Mouse (Mus musculus) ES-E14 (cell line): ENCODE measurements at regions not wholly inside any gene's neighbourhood (a gene's known extent, or its start where the extent isn't known, plus 50 kb on each side); places are given as distances from the start of the nearest gene placed in this dataset.

Experiments used
- DNase-seq: peaks from one replicate; pipeline ENCODE4 v3.0.0-alpha.2; 2013; ENCODE audit warnings: low read depth, low spot score
- H3K27ac ChIP-seq: 2 replicates; pipeline ENCODE4 v1.5.1; 2012; ENCODE audit warnings: low read depth, mild to moderate bottlenecking, low read length, moderate library complexity, mixed read lengths; ENCODE audit not compliant: poor library complexity, insufficient read depth, severe bottlenecking
- H3K36me3 ChIP-seq: 2 replicates; pipeline ENCODE4 v1.6.1; 2012; ENCODE audit warnings: mild to moderate bottlenecking, low read length, moderate library complexity, mixed read lengths; ENCODE audit not compliant: control insufficient read depth, poor library complexity, insufficient read depth, severe bottlenecking
- H3K4me1 ChIP-seq, 2 experiments: fragments of 150-350 bp in 1 of 2; sonication (generic) in 1 of 2; 2 replicates each; pipeline ENCODE4 v1.6.1; 2012; ENCODE audit warnings: low read length in 2 of 2, mild to moderate bottlenecking in 1 of 2, mixed read lengths in 1 of 2; ENCODE audit not compliant: control insufficient read depth in 2 of 2, insufficient read depth in 2 of 2, poor library complexity in 1 of 2
- H3K4me3 ChIP-seq, 2 experiments: fragments of 150-350 bp in 1 of 2; sonication (generic) in 1 of 2; 2 replicates each; pipeline ENCODE4 v1.5.1; 2012; ENCODE audit warnings: low read length in 2 of 2, low read depth in 1 of 2, mild to moderate bottlenecking in 1 of 2, mixed read lengths in 1 of 2; ENCODE audit not compliant: insufficient read depth in 1 of 2, poor library complexity in 1 of 2, severe bottlenecking in 1 of 2
- H3K9ac ChIP-seq: 2 replicates; pipeline ENCODE4 v1.6.1; 2012; ENCODE audit warnings: low read depth, mild to moderate bottlenecking, low read length, mixed read lengths; ENCODE audit not compliant: poor library complexity, insufficient read depth, severe bottlenecking
- H3K9me3 ChIP-seq: fragments of 150-350 bp; sonication (generic); 2 replicates; pipeline ENCODE4 v1.6.1; 2012; ENCODE audit warnings: low read depth, mild to moderate bottlenecking, low read length; ENCODE audit not compliant: control insufficient read depth, insufficient read depth
- CHD2 ChIP-seq: IDR thresholded peaks from 2 replicates; pipeline ENCODE4 v1.6.1; 2014; ENCODE audit warnings: mild to moderate bottlenecking, low read depth, low read length, inconsistent platforms
- HCFC1 ChIP-seq: IDR thresholded peaks from 2 replicates; pipeline ENCODE4 v1.6.1; 2012; ENCODE audit warnings: low read length, inconsistent platforms, borderline replicate concordance; ENCODE audit not compliant: insufficient read depth
- MAFK ChIP-seq: IDR thresholded peaks from 2 replicates; pipeline ENCODE4 v1.6.1; 2014; ENCODE audit warnings: mild to moderate bottlenecking, low read depth, low read length, inconsistent platforms; ENCODE audit not compliant: insufficient read depth
- ZC3H11A ChIP-seq: IDR thresholded peaks from 2 replicates; pipeline ENCODE4 v1.6.1; 2012; ENCODE audit warnings: low read depth, mild to moderate bottlenecking, inconsistent platforms, low read length, borderline replicate concordance
- ZNF384 ChIP-seq: IDR thresholded peaks from 2 replicates; pipeline ENCODE4 v1.6.1; 2012; ENCODE audit warnings: low read depth, low read length, inconsistent platforms
- in situ Hi-C, 2 experiments: fragments of 600-800 bp; cut with MboI; formaldehyde crosslinking; loops; one replicate each; pipeline ENCODE4 v1.15.1; 2025; ENCODE audit warnings: low sequenced_read_pairs in 2 of 2, inconsistent platforms in 1 of 2; ENCODE audit not compliant: unreplicated experiment in 2 of 2

- TF ChIP-seq ZNF384 (no peak), MAFK (no peak), ZC3H11A (no peak), HCFC1 (no peak), CHD2 (no peak)
- Histone ChIP-seq H3K27ac (no peak overlapping the region), H3K4me1 (no peaks in the 10 kb centered on the region), H3K4me3 (no peak overlapping the region), H3K9ac (no peak overlapping the region), H3K36me3 (no peaks in the 10 kb centered on the region), H3K9me3 (no peaks in the 10 kb centered on the region)
- in situ Hi-C loops, result no loop called here
- no peak for DNase-seq
Measured at GRCm38 (mm10) chr2:159583103-159583502, 750.9 kb downstream of the Gm826 start.

- Histone ChIP-seq H3K4me1 (no peaks in the 10 kb centered on the region), H3K9ac (no peak overlapping the region), H3K4me3 (no peak overlapping the region), H3K36me3 (no peaks in the 10 kb centered on the region), H3K27ac (no peak overlapping the region), H3K9me3 (no peaks in the 10 kb centered on the region)
- no peak for TF ChIP-seq CHD2
- no peak for TF ChIP-seq MAFK
- no peak for TF ChIP-seq ZNF384
- no peak for TF ChIP-seq HCFC1
- no peak for DNase-seq
- in situ Hi-C loops, result no loop called here
Measured at GRCm38 (mm10) chr2:159584641-159585040, 749.3 kb downstream of the Gm826 start.

- no peak for DNase-seq
- Histone ChIP-seq H3K4me1 (no peaks in the 10 kb centered on the region), H3K4me3 (no peak overlapping the region), H3K36me3 (no peaks in the 10 kb centered on the region), H3K27ac (no peak overlapping the region), H3K9me3 (no peaks in the 10 kb centered on the region), H3K9ac (no peak overlapping the region)
- no peak for TF ChIP-seq HCFC1
- in situ Hi-C loops, result no loop called here
Measured at GRCm38 (mm10) chr2:159586697-159587473, 747.1 kb downstream of the Gm826 start.

- no peaks in the 10 kb centered on the region for H3K9me3 ChIP-seq
- in situ Hi-C loops, result no loop called here
- TF ChIP-seq ZNF384 (no peak), HCFC1 (no peak), MAFK (no peak), ZC3H11A (no peak), CHD2 (no peak)
- H3K4me3 ChIP-seq, result no peak overlapping the region
- no peak overlapping the region for H3K27ac ChIP-seq
- no peaks in the 10 kb centered on the region for H3K36me3 ChIP-seq
- no peak overlapping the region for H3K9ac ChIP-seq
- no peak for DNase-seq
- no peaks in the 10 kb centered on the region for H3K4me1 ChIP-seq
Measured at GRCm38 (mm10) chr2:159591396-159592124, 742.4 kb downstream of the Gm826 start.
